Mouse (Mus musculus) ovary, adult 18-20 months (tissue): ENCODE results near the gene Gm49403.
"Not testable (repeated sequence)": the region's sequence is repeated elsewhere in the genome, so short reads cannot be mapped to it uniquely, and the experiment has no call there.

Experiments
- DNase-seq: peaks from one replicate; pipeline ENCODE4 v3.0.0; 2022; ENCODE audit warnings: low spot score, mixed read lengths

The Gm49403 gene

DNA sequence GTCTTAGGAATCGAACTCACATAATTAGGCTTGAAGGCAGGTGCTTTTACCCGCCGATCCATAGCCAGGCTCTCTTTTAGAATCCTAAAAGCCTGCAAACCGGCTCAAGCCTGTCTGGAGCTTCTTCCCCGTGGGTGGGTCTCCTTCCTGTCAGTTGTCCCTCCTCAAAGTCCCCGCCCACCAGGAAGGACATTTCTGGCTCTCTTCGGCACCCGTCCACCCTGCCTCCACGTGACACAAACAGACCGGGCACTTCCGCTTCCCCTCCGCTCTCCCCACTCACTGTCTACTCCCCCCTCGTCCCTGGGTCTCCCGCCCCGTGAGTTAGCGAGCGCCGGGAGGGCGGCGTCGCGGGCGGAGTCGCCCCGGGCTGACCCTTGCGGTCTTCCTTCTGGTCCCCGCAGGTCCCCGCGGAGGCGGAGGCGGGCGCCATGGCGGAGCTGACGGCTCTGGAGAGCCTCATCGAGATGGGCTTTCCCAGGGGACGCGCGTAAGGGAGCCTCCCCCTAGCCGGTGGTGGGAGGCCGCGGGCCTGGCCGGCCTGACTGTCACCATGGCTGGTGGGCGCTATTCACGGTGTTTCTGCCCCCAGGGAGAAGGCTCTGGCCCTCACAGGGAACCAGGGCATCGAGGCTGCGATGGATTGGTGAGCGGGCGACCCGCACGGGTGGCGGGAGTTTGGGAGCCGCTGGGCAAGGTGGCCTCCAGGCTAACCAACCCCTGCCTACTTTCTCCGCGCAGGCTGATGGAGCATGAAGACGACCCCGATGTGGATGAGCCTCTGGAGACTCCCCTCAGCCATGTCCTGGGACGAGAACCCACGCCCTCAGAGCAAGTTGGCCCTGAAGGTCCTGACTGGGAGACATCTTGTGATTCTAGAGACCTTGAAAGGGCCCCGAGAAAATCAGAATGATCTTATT is 12.2 kb upstream of the Gm49403 start, which contains the start of gene Ubxn1:
Gene Ubxn1 (plus strand): TSS at position 230 of the 920 bp plus-strand sequence.
- peak; percentile 98 for DNase-seq

DNA sequence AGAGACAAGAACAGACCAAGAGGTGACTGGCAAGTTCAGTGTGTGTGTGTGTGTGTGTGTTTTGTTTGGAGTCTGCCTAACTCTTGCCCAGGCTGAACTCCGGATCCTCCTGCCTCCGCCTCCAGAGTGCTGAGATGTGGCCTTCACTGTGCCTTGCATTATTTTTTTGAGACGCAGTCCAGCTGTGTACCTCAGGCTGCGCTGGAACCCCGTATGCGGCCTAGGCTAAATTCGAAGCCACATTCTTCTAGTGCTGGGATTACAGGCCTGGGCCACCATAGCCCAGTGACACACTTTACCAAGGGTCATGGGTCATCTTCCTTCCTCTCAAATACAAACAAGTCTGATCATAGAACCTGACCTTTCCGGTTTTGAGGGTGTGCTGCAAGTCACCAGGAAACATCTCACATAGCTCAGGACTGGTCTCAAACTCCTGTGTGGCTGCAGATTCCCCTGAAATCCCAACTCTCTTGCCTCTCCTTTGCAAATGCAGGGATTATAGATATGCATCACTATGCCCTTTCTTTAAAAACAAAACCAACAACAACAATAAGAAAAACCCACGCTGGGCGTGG is 11.4 kb upstream of the Gm49403 start:
- DNase-seq = no peak

DNA sequence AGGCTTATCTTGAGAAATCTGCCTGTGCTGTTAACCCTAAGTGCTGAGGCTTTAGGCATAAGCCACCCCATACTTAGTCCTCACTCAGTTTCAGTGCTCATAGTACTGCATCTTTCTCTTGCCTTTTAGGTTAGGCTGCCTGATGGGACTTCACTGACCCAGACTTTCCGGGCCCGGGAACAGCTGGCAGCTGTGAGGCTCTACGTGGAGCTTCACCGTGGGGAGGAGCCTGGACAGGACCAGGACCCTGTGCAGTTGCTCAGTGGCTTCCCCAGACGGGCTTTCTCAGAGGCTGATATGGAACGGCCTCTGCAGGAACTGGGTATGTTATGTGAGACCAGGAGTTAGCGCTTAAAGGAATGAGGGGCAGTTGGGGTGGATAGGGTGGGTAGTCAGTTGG is 8.7 kb upstream of the Gm49403 start:
- no peak for DNase-seq

DNA sequence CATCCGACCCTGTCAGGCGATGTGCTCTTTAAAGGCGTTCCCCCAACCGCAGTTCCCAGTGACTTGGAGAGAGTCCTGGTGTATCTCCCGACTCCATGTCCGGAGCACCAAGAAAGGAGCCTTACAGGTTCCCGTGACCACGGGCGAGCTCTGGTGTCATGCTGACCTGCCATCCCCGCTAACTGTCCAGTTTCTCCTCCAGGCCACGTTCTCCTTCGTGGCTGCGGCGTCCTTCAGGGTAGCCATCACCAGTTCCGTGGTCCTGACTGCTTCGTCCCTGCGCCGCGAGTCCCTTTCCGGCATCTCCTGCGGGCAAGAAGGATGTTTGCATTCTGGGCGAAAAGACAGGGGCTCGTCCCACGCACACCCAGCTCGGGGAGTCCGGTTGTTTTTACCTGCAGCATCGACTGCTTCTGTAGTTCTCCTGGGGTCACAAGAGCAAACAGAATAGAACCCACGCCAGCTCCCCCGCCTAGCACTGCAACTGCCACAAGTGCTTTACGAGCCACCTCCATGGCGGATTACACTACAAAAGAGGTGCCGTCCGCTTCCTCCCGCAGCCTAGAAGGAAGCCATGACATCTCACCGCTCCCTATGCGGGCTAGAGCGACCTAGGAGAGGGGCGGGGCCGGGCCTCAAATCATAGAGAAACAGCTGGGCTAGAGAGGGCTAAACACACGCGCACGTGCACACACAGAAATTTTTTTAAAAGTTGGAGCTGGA is 3.3 kb upstream of the Gm49403 start, which contains the start of gene Uqcc3:
Gene Uqcc3 (minus strand): TSS at position 613 of the 723 bp plus-strand sequence.
- peak; percentile 87 for DNase-seq

DNA sequence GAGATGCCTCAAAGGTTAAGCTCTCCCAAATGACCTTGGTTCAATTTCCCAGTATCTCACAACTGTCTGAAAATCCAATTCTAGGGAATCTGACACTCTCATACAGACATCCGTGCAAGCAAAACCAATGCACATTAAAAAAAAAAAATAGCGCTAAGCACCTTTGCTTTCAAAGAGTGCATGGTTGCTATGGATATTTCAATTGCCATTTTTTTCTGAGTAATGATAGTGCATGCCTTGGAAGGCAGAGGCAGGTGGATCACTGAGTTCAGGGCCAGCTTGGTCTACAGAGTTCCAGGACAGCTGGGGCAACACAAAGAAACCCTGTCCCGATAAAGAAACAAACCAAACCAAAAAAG is 2.7 kb upstream of the Gm49403 start:
- no peak for DNase-seq

DNA sequence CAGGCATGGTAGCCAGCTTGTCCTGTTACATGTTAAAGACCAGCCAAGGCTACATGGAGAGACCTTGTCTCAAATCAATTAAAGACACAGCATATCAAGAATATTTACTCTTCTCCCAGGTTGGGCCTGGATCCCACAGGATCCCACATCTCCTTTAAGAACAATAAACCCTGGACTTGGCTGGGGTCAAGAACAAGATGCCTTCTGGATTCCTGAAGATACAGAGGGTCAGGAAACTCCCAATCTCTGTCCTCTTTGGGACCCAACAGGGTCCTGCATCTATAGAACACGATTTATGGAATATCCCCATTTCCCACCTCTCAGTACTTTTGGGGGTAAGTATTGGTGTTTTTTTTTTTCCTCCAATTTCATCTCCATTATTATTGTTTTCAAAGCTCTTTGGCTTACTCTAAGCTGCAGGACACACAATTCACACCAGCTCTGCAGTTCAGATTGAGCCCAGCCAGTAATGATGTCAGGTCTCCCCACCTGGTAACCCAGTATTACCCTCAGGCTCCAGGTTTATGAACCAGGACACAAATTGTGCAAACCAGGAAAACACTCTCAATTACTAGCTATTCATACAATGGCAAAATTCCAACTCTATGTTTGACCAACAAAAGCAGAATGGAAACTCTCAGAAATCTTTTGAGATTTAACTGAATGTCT is 3.3 kb downstream of the Gm49403 start:
- no peak for DNase-seq

DNA sequence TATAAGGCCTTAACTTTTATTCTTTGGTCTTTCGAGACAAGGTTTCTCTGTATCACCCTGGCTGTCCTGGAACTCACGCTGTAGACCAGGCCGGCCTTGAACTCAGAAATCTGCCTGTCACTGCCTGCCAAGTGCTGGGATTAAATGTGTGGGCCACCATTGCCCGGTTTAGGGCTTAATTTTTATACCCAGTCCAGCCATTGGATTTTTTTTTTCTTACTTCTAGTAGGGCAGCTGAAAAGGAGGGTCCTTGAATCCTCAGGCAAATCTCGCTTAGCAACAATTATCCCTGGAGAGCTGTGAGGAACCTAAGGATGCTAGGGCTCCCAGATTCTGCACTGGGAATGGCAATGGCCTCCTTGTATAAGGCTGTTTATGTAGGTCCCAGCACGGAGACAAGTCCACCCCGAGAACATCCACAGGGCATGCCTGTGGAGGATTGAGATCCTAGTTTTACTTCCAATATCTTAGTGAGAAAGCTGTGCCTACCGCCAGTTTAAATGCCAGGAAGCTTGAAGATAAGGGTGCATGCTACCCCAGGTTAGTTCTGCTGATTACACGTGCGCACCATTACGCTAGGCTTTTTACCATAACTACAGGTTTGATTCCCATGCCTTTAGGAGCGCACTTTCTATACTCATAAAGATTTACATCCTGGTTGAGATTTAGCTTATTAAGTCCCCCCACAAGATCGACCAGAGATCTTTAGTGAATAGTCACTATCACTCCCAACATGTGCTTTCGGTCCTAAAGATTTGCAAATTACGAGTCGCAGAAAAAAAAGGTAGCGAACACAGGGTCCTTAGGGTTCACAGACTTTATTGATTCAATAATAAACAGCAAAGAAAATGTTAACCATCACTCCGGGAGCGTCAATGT is 4.1 kb downstream of the Gm49403 start:
- DNase-seq = no peak

DNA sequence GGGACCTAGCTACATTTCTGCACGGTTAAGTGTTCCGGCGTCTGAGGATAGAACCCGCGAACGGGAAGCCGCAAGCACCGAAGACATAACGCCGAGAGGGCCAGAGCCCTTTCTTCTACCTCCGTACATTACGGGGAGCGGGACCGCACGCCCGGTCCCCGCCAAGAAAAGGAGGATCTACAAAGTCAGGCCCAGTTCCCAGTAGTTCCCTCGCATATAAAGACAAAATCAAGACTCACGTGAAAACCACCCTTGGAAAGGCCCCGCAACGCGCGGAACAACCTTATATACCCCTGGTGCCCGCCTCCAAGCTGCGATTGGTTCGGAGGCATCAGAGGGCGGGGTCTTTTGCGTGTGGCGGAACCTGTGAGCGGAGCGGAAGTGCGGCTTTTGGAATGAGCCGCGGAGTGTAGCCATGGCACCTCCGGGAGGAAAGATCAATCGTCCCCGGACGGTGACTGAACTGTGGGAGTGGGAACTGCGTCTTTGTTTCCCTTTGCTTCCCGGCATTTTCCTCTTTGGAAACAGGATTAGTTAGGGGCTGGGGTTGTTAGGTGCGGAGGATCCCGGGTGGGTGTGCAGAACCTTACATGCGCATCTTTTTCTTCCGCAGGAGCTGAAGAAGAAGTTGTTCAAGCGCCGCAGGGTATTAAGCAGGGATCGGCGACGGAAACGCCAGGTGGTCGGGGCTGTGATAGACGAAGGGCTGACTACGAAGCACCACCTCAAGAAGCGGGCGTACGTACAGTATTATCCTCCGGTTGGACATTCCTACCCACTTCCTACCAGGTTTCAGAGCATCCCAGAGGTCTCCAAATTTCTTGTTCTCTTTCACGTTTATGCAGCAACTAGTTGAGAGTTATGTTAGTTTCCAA is 5.0 kb downstream of the Gm49403 start, which contains the start of the genes 1810009A15Rik and Gm49416:
Gene 1810009A15Rik (plus strand): TSS at position 343 of the 875 bp plus-strand sequence.
Gene Gm49416 (plus strand): TSS at position 416 of the 875 bp plus-strand sequence.
- DNase-seq = peak; percentile 91

DNA sequence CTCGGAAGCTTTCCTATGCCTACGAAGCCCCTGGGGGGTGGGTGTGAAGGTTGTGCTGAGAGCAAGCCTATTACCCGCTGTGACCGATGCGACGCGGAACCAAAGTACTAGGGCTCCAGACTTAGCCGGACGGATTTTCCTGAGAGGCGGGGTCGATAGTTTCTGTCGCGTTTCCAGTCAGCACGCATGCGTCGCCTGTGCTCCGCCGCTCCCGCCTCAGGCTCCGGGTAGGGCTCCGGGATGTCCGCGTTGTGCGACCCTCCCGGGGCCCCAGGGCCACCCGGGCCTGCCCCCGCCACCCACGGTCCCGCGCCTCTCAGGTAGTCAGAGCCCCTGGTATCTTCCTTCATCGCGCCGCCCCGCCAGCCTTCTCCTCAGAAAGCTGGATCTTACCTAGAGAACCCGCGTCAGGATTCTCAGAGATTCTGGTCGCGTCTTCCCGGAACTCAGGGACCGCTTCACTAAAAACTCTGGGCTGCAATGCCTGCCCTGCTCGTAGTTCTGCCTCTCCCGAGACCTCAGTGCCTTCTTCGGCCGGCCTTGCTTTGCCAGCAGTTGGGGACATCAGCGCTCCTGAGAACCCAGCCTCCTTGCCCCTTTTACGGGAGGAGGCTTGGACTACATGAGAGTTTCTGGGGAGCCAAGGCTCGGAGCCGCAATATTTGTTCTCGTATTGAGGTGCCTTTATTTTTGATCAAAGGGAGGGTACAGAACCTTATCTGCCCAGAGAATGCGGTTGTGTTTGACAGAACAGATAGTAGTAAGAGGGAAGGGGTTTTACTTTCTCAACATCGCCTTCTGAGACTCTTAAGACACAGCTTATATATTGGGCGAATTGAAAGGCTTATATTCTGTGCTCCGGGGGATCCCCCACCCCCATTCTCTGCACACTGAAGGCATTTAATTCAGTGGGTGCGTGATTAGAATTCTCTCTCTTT is 9.4 kb downstream of the Gm49403 start, which contains the start of gene Ints5:
Gene Ints5 (plus strand): TSS at position 177 of the 938 bp plus-strand sequence.
- DNase-seq = peak; percentile 63

DNA sequence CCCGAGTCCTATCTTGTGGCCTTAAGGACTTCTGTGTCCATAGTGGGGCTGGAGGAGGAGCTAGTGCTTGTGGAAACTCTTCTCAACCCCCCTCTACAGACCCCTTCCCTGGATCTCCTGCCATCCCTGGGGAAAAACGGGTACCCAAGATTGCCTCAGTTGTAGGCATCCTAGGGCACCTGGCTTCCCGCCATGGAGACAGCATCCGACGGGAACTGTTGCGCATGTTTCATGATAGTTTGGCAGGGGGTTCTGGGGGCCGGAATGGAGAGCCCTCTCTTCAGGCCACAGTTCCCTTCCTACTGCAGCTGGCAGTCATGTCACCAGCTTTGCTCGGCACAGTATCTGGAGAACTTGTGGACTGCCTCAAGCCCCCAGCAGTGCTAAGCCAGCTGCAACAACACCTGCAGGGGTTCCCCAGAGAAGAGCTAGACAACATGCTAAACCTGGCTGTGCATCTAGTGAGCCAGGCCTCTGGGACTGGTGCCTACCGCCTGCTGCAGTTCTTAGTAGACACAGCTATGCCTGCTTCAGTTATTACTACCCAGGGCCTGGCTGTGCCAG is 11.7 kb downstream of the Gm49403 start:
- DNase-seq = no peak

DNA sequence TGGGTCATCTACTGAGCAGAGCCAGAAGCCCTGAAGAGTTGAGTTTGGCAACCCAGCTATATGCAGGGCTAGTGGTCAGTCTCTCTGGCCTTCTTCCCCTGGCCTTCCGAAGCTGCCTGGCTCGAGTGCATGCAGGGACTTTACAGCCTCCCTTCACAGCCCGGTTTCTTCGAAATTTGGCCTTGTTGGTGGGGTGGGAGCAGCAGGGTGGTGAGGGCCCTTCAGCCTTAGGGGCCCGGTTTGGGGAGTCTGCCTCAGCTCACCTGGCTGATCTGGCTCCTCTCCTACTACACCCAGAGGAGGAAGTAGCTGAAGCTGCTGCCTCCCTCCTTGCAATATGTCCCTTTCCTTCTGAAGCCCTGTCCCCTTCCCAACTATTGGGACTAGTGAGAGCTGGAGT is 12.5 kb downstream of the Gm49403 start:
- not testable (repeated sequence) for DNase-seq

DNA sequence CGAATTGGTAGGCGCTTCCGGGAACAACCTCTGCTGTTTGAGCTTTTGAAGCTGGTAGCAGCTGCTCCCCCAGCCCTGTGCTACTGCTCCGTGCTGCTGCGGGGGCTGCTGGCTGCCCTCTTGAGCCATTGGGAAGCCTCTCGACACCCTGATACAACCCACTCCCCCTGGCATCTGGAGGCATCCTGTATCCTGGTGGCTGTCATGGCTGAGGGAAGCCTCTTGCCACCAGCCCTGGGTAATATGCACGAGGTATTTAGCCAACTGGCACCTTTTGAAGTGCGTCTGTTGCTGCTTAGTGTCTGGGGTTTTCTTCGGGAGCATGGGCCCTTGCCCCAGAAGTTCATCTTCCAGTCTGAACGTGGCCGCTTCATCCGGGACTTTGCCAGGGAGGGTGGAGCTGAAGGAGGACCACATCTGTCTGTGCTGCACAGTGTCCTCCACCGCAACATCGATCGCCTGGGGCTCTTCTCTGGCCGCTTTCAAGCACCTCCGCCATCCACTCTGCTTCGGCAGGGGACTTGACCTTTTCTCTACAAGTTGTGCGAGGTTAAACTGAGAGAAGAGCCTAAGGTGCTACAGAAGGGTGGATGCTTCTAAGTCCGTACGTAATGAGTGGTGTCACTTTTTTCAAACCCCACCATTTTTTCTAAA is 13.6 kb downstream of the Gm49403 start:
- DNase-seq = peak; percentile 32

DNA sequence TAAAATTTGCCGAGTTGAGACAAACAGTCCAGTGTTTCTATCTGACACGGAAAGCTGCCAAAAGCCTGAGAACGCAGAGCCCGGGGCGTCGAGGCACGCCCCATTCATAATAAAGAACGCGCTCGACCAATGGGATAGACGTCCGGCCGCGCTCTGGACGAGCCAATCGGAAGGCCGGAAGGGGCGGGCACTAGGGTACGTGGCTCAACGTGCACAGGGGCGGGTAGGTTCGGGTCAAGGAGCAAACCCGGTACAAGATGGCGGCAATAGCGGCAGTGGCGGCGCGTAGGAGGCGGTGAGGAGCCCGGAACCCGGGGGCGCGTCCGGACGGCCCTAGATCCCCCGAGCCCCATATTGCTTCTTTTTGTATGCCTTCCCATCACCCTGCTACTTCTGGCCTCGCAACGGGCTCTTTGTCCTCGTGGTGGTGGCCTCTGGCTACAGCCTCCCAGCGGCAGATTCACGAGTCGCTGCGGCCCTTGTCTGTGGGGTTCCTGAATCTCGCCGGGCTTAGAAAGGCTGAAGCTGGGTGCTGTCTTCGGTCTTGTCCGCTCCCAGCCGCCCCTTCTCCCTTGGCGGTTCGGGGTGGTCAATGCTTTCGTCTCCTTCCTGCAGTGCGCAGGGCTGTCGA is 14.2 kb downstream of the Gm49403 start, which contains the start of gene Ganab:
Gene Ganab (plus strand): TSS at position 207 of the 631 bp plus-strand sequence.
- DNase-seq = peak; percentile 94

DNA sequence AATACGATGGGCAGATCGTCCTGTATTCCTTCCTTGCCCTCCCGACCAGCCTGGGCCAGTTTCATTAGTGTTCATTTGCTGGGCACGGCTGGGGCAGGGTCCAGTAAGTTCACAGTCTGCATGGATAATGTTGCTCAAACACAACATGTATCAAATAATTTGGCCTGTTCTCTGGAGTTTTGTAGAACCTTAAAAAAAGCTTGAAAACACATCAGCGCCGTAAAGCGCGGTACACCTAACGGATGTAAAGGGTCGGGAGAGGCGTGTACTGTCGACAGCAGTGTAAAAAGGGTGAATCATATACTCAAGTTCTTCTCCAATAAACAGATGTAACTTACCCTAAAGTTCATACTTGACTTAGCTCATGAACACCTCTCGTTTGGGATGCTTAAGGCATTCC is 14.8 kb downstream of the Gm49403 start:
- no peak for DNase-seq

DNA sequence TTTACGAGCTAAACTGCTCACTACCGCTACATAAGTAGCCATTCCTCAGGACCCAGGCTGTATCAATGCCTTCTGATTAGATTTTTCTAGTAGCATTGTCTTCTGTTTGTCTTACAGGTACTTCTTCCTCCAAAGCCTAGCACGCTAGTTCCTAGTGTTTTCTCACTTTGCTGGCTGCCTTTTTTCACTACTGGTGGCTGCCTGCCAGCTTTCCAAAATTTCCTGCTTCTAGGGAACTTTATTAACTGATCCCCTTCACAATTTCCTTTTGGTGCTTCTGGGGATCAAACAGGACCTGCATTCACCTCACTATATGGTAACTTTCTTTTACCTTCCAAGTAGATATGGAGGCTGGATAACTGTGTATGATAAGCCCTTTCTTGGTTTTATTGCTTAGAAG is 15.3 kb downstream of the Gm49403 start:
- DNase-seq = no peak

DNA sequence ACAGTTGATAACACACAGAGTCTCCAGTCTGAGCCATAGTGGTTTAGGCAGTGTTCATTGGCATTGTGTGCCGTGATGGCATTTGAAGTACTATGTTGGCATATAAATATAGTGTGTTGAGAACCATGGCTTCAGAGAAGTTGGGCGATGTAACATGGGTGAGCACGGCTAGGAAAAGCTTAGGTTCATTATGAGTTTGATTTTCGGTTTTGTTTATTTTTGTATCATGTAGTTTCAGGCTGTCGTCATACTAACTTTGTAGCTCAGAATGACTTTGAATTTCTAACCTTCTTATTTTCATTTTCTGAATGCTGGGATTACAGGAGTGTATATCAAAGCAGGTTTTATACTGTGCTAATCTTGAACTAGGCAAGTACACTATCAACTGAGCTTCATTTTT is 19.7 kb downstream of the Gm49403 start:
- no peak for DNase-seq

DNA sequence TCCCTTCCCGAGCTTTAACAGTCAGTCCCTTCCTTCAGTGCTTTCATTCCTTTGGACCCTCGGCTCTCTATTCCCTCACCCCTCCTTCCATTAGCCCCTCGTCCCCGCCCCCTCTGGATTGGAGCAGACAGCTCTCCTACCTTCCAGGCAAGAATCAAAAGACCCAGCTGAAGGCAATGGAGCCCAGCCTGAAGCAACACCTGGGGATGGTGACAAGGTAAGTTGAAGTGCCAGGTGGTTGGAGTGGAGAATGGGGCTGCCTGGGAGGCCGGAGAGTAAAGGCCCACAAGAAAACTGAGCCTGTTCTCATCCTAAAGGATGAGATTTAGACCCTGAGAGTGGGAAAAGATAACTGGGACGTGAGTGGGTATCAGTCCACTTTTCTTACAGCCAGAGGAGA is 24.8 kb downstream of the Gm49403 start:
- no peak for DNase-seq
